Mouse (Mus musculus): ENCODE results near the gene Nrgn.

Nrgn gene

DNA sequence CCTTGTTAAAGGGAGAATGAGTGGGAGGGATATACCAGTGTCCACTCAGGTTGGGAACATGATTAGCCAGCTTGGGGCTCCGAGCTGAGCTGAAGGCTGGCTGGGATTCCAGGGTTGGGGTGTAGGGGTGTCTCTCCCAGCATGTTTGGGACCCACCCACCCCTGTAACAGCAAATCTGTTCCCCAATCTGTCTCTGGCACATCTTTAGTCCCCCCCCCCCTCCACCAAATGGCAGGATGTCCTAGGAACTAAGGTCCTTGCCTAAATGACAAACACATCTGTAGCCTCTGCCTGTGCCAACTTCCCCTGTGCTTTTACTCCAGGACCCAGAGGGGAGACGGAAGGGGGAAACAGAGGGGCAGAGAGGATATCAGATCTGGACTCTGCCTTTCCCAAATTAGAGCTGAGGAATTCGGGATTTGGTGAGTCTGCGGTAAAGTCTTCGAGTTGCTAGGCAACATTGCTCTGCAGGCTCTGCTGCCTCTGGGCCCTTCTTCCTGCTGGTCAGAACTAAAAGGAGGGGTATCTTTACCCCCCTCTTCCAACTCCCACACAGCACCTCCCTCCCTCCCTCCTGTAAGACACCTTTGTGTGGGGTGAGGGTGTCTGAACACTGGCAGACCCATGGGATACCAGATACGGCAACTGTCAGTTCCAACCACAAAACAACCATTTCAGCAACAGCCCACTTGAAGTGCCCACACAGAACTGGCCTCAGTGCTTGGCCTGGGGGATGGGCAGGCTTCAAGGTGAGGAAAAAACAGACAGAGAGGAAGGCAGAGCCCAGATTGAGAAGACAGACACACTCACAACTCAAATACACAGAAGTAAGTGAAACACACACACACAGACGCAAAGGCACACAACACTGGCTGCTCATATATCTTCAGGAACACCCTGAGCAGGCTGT lies 2.4 kb upstream of the Nrgn start, which contains the start of gene Siae:
Gene Siae, plus strand, starts transcription at position 861 of the 911 bp plus-strand sequence.
- DNase-seq (ENCODE audit: low read depth, low spot score): no peak

DNA sequence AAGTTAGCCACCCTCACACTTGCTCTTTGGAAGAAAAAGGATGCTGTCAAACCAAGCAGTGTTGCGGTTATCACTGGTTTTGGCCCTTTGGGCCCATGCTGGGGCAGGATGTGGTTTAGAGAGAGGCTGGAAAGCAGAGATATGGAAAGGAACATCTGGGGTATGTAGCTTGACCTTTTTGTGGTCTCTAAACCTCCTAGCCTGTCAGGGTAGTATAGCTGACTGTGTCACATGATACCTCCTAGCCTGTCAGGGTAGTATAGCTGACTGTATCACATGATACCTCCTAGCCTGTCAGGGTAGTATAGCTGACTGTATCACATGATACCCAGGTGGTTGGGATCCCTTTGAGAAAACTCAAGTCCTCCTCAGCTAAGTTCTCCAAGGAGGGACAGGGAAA lies 1.6 kb upstream of the Nrgn start:
- DNase-seq (ENCODE audit: low read depth, low spot score): no peak

DNA sequence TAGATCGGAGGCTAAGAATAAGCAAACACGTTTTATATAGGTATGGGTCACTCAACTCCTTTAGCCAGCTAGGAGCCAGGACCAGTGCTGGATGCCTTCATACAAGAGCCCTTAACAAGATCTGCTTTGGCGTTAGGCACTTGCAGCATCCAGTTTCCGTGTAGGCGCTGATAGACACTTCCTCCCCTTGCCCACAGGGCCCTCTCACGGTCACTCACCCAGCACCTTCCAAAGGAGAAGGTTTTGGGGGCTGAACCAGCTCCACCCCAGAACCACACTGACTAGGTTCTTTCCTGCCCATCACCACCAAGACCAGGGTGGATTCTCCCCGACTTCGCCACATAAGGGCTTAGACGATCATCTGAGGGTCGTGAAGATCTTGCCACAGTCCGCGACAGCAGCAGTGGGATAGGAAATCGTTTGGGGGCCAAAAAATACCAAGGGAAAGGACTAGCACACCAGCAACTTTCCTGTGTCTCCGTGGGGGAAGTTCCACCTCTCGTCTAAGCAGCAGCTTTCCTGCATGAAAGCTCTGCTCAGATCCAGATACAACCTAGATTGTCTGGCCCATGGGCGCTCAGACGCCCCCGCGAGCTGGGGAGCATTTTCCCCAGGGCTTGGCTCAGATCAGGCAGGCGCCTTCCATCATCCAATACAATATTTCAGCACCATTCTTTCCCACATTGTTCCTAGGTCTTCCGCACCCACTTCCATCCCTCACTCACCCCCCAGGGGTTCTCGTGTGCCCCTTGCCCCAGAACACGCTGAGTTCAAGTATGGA lies 763 bp downstream of the Nrgn start:
- no peak for DNase-seq (ENCODE audit: low read depth, low spot score)

DNA sequence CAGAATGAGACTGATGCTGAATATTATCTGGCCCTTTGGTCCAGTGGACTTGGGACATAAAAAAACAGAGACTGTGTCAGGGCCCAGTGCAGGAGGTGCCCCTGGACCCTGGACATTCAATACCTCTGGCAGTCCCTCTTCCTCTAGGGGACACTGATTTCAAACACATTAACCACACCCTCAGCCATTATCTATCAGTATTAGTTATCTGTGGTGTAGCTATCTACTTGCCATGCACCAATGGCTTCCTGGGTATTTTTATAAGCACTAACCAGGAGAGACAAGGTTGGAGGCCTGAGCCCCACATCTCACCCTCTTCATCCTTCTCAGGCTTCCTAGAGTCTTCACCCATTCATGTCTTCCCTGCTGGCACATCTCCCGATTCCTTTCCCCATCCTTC lies 2.3 kb downstream of the Nrgn start:
- no peak for DNase-seq (ENCODE audit: low read depth, low spot score)

DNA sequence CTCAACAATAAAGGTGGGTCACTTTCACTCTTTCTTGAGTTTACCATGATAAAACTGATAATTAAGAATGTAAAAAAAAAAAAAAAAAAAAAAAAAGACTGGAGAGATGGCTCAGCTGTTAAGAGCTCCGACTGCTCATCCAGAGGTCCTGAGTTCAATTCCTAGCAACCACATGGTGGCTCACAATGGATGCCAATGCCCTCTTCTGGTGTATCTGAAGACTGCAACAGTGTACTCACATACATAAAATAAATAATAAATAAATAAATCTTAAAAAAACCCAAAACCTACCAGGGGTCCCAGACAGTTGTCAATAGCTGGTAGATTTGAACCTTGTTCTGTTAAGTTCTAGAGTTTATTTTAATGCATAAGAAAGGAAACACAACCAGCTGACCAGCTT lies 5.8 kb downstream of the Nrgn start:
- DNase-seq (ENCODE audit: low read depth, low spot score): no peak

DNA sequence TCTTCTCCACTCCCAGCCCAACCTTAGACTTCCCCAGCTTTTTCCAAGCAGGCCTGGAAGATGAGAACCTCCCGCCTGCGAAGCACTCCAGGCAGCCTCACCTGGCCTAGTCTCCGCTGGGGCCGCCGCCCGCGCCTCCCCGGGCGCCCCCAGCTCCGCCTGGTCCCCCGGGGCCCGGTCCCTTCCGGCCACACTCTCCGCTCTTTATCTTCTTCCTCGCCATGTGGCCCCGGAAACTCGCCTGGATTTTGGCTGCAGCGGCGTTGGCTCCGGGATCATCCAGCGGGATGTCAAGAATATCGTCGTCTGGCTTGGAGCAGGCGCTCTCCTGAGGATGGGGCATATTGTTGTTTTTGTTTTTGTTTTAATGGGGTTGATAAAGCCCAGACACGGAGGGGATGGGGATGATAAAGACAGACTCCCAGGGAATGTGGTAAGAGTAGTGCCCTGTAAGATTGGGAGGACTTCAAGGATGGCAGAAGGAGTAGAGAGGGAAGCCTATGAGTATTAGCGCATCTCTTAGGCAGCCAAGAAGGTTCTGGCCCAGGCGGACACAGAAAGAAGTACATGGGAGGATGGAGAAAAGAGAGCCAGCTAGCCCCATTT lies 6.8 kb downstream of the Nrgn start:
- DNase-seq (ENCODE audit: low read depth, low spot score): no peak

DNA sequence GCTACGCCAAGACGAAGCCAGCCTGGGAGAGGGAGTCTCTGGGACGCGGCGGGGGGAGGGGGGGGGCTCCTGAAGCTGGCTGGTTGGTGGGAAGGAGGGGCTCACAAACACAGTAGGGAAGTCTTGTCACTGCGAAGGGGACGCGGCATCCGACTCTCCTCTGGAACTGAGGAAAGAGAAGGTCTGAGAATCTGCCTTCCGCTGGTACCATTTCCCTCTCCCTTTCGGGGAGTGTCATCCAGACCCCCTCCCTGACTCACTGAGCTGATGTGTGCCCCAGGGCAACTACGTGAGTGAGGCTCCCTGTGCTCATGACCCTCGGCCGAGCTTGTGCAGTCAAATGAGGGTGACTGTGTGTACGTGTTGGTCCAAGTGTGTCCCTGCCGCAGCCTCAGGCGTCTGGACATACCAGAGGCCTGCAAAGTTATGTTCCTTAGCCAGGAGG lies 7.5 kb downstream of the Nrgn start:
- no peak for DNase-seq (ENCODE audit: low read depth, low spot score)

DNA sequence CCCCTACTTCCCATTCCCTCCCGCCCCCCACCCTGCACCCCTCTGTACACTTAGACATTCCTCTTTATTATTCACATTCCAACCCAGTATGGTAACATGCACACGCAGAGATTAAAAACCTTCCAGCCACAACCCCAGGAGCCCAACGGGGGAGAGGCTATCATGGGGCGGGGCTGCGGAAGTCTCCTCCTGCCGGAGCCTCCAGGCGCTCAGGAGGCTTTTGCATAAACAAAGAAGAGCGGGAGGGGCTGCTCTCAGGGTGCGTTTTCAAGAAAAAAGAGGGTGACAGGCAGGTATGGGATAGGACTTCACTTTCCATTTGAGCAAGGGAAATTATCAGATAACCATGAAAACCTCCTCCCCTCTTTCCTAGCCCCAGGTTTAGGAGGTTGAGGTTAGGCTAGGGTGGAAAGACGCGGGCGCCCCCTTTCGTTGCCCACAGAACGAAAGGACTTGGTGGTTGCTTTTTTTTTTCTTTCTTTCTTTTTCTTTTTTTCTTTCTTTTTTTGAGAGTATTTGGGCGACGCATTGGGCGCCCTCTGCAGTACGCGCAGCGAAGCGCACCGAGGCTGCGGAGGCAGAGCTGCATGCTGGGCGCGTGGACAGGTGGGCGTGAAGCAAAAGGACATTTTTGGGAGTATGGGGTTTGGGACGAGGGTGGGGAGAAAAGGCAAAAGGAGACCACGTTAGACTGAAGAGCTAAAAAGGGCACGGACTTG lies 8.1 kb downstream of the Nrgn start:
- no peak for DNase-seq (ENCODE audit: low read depth, low spot score)

DNA sequence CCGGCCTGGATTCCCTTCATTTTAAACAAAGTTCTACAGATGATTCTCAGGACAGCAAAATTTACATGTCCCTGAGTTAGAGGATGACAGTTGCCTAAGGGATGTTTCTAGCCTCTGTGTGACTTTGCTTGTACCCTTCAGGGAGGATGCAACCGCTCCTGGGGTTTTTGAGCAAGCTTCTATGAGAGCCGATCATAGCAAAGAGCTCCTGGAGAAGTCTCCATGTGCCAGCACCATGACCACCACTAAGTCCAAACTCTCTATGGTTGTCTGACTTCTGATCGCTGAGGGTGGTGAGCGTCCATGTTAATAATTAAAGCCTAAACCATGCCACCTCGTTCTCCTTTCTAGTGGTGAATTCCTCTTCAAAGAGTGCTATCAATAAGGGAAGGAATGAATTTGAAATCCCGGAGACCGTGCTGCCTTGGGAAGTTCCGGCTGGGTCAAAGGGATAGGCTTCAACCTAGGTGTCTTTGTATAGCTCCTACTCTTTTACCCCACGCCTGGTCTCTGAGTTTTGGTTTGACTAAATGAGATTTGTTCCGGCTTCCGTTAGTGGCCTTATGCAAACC lies 8.7 kb downstream of the Nrgn start:
- DNase-seq (ENCODE audit: low read depth, low spot score): no peak

DNA sequence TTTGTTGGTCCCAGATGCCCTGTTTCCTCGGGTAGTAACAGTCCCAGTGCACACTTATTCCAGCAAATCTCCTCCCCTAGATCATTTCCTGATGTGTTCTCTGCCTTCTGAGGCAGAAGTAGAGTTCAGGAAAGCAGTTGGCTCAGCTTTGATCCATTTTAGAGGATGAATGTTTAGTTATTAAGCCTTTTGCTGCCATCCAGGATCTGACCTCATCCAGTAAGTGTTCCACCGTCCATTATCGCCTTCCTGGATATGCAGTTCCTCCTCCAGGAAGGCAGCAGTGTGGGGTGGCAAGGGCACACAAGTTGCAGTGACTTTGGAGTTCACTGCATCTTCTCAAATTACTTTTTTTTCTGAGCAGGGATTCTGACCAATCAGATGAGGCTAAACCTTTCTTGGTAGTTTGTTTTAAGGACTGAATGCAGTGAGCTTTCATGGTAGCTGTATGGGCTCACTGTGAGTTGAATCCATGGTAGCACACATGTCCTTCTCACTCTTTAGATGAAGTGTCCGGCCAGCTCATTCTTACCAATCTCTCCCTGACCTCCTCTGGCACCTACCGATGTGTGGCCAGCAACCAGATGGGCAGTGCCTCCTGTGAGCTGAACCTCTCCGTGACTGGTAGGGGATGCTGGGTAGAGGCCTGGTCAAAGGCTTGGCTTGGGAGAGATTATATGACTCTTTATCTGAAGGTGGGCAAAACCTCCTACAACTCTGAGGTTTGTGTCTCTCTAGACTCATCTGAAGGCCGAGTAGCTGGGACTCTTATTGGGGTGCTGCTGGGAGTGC lies 10.7 kb downstream of the Nrgn start:
- no peak for DNase-seq (ENCODE audit: low read depth, low spot score)

DNA sequence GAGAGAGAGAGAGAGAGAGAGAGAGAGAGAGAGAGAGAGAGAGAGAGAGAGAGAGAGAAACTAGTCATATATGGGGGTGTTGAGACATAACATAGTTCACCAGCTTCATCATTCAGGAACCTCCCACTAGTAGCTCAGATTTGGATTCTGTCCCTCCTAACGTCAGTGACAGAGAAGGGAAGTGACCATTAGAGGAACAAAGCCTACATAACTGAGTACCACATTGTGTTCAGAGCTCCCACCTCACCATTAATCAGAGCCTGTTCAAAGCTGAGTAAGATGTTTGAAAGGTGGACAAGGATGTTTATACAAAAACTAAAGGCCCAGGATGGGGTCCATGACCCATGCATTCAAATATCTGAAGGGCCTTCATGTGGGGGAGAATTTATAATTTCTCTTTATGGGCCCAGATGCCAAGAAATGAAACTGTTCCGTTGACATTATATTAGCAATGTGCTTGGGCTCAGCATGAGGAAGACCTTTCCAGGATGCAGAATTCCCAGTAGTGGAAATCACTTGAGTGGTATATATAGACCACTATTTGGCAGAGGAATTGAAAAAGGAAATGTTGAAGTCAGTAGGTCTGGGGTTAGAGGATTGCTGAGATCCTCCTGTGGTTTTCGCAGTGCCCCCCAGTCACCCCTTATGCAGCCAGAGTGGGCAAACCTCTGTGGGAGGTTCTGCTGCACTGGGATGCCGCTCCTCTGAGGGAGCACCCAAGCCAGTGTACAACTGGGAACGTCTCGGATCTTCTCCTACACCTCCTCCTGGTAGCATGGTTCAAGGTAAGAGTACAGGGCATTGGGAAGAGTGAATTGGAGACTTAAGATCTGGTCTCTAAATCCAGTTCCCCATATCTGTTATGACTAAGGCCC lies 11.8 kb downstream of the Nrgn start:
- no peak for DNase-seq (ENCODE audit: low read depth, low spot score)

DNA sequence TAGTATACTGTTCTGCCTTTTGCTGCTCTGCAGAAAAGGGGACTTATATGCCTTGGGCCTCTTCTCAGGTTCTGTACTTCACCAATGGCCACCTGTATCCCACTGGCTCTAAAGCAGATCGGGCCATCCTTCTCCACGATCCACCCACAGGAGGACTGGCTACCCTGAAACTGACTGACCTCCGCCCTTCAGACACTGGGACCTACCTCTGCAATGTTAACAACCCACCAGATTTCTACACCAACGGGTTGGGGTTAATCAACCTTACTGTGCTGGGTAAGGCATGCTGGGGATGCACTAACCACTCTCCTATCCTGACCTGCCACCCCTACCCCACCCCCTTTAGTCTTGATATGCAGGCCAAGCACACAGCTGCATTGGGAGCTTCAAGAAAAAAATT lies 12.5 kb downstream of the Nrgn start:
- DNase-seq (ENCODE audit: low read depth, low spot score): no peak

DNA sequence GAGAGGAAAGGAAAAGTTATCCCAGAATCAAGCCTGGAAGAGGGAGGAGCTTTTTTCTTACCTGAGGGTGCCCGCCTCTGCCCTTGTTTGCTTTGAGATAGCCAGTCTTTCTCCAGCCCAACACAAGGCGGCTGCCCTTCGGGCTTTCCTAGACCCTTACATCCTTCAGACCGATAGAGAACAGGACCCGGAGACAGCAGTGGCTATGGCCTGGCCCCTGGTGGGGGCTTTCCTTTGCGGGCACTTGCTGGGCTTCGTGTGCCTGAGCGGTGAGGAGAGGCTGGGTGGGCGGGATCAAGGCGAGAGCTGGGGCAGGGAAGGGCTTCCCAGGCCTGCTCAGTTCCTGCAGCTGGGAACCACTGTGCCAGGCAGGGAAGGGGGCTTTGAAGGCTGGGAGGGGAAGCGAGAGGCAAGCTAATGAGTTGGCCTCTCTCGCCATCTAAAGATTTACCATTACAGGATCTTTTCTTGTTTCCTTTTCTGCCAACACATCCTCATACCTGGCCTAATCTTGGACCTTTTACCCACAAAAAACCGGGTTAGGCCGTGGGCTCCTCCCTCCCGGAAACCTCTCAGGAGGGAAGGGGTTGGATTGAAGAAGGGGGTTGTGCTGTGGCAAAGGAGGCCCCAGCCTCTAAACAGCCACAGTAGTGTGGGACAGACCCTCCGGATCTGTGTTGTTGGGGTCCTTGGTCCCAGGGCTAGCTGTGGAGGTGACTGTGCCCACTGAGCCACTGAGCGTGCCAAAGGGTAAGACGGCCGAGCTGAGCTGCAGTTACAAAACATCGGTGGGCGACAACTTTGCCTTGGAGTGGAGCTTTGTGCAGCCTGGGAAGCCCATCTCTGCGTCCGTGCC lies 13.3 kb downstream of the Nrgn start, which contains the start of gene Vsig2:
Gene Vsig2, plus strand, starts transcription at position 86 of the 856 bp plus-strand sequence.
- DNase-seq (ENCODE audit: low read depth, low spot score): no peak

DNA sequence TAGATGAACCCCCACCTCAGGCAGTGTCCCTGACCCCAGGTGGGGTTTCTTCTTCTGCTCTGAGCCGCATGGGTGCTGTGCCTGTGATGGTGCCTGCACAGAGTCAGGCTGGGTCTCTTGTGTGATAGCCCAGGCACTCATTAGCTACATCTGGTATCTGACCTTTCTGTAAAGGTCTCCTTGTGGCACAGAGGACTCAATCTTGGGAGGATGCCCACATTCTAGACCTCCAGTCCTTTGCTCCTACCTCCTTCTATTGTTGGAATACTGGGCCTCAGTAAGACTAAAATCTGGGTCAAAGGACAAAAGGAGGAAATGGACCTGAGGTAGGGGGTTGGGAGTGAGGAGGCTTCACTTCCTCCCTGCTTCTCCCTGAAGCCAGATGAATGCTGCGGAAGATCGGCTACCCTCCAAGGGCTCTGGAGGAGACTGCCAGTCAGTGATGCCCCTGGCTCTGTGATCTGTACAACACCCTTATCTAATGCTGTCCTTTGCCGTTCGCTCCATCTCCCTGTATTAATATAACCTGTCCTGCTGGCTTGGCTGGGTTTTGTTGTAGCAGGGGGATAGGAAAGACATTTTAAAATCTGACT lies 14.9 kb downstream of the Nrgn start:
- no peak for DNase-seq (ENCODE audit: low read depth, low spot score)

DNA sequence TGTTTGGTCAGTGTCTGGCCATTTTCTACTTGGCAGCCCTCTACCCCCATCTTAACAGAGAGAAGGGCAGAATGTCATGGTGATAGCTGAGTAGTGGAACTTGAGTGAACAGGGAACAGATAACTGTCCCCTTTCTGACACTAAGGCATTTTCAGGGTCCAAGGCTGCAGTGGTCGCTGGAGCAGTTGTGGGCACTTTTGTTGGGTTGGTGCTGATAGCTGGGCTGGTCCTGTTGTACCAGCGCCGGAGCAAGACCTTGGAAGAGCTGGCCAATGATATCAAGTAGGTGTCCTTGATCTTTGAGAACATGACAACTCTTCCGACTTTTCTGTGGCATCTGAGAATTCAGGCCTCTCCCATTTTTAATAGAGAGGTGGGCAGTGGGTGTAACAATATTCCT lies 15.9 kb downstream of the Nrgn start:
- no peak for DNase-seq (ENCODE audit: low read depth, low spot score)

DNA sequence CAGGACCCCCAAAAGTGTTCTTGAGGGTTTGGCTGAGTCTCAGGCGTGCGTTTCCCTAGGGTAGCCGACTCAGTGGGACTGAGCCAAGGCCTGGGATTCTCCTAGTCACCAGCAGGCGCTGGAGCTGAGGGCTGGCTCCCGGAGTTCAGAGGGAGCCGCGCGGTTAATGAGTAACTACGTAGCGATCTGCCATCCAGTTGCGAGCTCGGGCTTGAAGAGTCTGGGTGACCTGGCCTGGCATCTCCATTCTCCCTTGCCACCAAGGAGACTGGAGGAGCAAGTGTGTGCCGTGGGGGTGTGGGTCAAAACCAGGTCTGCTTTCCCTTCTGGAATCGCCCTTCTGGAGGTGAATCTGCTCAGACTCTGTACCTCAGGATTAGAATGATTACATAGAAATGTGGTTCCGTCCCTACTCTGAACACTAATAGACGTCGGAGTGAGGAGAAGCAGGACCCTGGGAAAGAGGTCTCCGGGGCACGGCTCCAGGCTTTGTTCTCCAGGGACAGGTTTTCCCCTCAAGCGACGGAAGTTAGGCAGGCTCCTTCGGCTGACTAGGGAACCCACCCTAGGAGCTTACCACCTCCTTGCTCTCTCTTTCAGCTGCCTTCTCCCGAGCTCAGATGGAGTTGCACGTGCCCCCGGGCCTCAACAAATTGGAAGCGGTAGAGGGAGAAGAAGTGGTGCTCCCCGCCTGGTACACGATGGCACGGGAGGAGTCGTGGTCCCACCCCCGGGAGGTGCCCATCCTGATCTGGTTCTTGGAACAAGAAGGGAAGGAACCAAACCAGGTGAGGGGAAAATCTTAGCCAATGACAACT lies 21.6 kb downstream of the Nrgn start:
- no peak for DNase-seq (ENCODE audit: low read depth, low spot score)

Data from skeletal muscle tissue, adult 2 months (tissue).